ENCODE assay signal across 8 mouse cellular contexts in the genomic region with DNA sequence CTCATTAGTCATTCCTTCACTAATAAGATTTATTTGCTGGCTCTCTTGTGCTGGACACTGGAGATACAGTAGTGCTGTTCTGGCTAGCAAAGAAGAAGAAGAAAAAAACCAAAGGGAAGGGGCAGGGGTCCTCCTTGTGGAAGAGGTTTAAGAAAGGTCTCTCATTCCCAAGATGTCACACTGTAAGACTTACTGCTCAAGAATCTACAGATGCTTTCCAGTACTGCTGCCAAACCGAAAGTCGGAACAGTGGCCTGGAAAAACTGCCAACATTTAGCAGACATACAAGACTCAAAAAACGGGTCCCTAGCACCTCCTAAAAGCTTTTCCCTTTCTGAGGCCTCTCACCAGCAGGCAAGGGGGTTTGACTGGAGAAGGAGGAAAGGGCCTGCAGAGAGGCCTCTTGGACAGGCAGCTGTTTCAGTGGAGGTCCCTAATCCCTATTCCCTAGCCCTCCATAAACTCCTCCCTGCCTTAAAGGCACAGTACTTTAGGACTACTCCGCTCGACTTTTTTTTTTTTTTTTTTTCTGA. TPM values are rescaled to one million over a fixed set of nuclear protein-coding genes. Genes with fewer than 3 reads are reported as not detected.
DNase-seq lines count a peak whose midpoint lies in the region; ATAC-seq lines count a peak whose summit lies in the region.

No protein-coding gene starts in this region.

- 0 out of 2 replicates have a peak overlapping the region, but pooled peaks have one; percentile 31 for H3K27ac ChIP-seq in forebrain, embryonic 13.5 days
- peak overlapping the region; percentile 90 for H3K27ac ChIP-seq in lung, embryonic 16.5 days (ENCODE audit: low read length)

- no peaks in the 10 kb centered on the region for H3K27me3 ChIP-seq in forebrain, embryonic 13.5 days
- H3K27me3 ChIP-seq in lung, embryonic 16.5 days (ENCODE audit: control insufficient read depth, insufficient read depth, low read depth, low read length): no peaks in the 10 kb centered on the region

- intact Hi-C loops in heart, postnatal 14 days (cut with DNase I): no loop called here

- H3K4me1 ChIP-seq in forebrain, embryonic 13.5 days: peaks cover 6% of the 10 kb centered on the region
- no peaks in the 10 kb centered on the region for H3K4me1 ChIP-seq in lung, embryonic 16.5 days (replicated peaks; ENCODE audit: control insufficient read depth, insufficient read depth, low read length)

- 23% methylated on average over 5 of the region's 5 CpGs for WGBS in forebrain, embryonic 13.5 days
- 15% methylated on average over 5 of the region's 5 CpGs for WGBS in lung, embryonic 16.5 days

- no peak overlapping the region for H3K9ac ChIP-seq in forebrain, embryonic 13.5 days
- no peak overlapping the region for H3K9ac ChIP-seq in lung, embryonic 16.5 days (ENCODE audit: low read length)

- peak; percentile 74 for ATAC-seq in forebrain, embryonic 13.5 days
- peak; percentile 94 for ATAC-seq in lung, embryonic 16.5 days (ENCODE audit: low read depth)

- H3K4me3 ChIP-seq in forebrain, embryonic 13.5 days: no peak overlapping the region
- H3K4me3 ChIP-seq in lung, embryonic 16.5 days (ENCODE audit: low read length): no peak overlapping the region

- no peaks in the 10 kb centered on the region for H3K36me3 ChIP-seq in forebrain, embryonic 13.5 days (ENCODE audit: poor library complexity, severe bottlenecking)
- H3K36me3 ChIP-seq in lung, embryonic 16.5 days (ENCODE audit: control insufficient read depth, insufficient read depth, low read length): no peaks in the 10 kb centered on the region

- no peaks in the 10 kb centered on the region for H3K9me3 ChIP-seq in forebrain, embryonic 13.5 days (replicated peaks)
- H3K9me3 ChIP-seq in lung, embryonic 16.5 days (ENCODE audit: control insufficient read depth, low read length): no peaks in the 10 kb centered on the region

- H3K4me2 ChIP-seq in forebrain, embryonic 13.5 days: no peak overlapping the region
- no peak overlapping the region; the same call in 1 of the 2 replicates for H3K4me2 ChIP-seq in lung, embryonic 16.5 days (ENCODE audit: low read depth, low read length)

- DNase-seq in urinary bladder, postnatal 14 days (ENCODE audit: low spot score): peak; percentile 55
- no peak for DNase-seq in urinary bladder, adult 2 months (ENCODE audit: low spot score)
- peak; percentile 30 to 52 for DNase-seq in heart, postnatal 14 days
- DNase-seq in kidney, postnatal 36 days: peak; percentile 24 to 57
- peak; percentile 35 for DNase-seq in ovary, postnatal 36 days (ENCODE audit: low spot score)
- no peak for DNase-seq in thymus, postnatal 25 days

RNA-seq across cellular contexts. Expression of a gene that starts 45.9 kb away (rescaled TPM):
- polyA plus RNA-seq in urinary bladder, adult 2 months (2012; rRNA removed): 241 and 285 TPM in 2 replicates
- polyA plus RNA-seq in forebrain, embryonic 13.5 days (2015; fragmentation: Nextera tagmentation; extraction: Ambion mirVana): 430 and 475 TPM in 2 replicates
- total RNA-seq in heart, postnatal 14 days (2021): 10 to 100 TPM; 27.7 to 29.4 TPM
- 238 and 246 TPM in 2 replicates for polyA plus RNA-seq in lung, embryonic 16.5 days (2015; fragmentation: Nextera tagmentation; extraction: Ambion mirVana)

Comparison
In these comparisons a context has a peak if more than half of its experiments do, and no peak if none do; other contexts are left out.
1. DNase-seq: peak in urinary bladder, postnatal 14 days (single experiment), heart, postnatal 14 days (2 of 2), kidney, postnatal 36 days (2 of 2) and ovary, postnatal 36 days (single experiment); none in urinary bladder, adult 2 months (single experiment) and thymus, postnatal 25 days (single experiment).